Mouse (Mus musculus) kidney, adult 2 months (tissue): ENCODE data around the gene Cyp2d22. TPM values are rescaled to one million over a fixed set of nuclear protein-coding genes. Genes with fewer than 3 reads are reported as not detected.
"Not testable (repeated sequence)": the region's sequence is repeated elsewhere in the genome, so short reads cannot be mapped to it uniquely, and the experiment has no call there.

ENCODE experiments used
- DNase-seq: peaks from one replicate; pipeline ENCODE4 v3.0.0; 2021
- H3K27ac ChIP-seq: fragments of 200-500 bp; 2 replicates; pipeline ENCODE4 v1.5.1; 2012; ENCODE audit warnings: low read depth, low read length, control low read depth, inconsistent platforms; ENCODE audit not compliant: insufficient read depth
- H3K27me3 ChIP-seq: fragments of 200-500 bp; replicated peaks from 2 replicates; pipeline ENCODE4 v1.6.1; 2012; ENCODE audit warnings: mild to moderate bottlenecking, moderate library complexity, low read length, inconsistent platforms; ENCODE audit not compliant: control insufficient read depth, insufficient read depth
- H3K36me3 ChIP-seq: fragments of 200-500 bp; 2 replicates; pipeline ENCODE4 v1.6.1; 2012; ENCODE audit warnings: mild to moderate bottlenecking, moderate library complexity, low read length, inconsistent platforms; ENCODE audit not compliant: control insufficient read depth, insufficient read depth
- H3K4me1 ChIP-seq: fragments of 200-500 bp; 2 replicates; pipeline ENCODE4 v1.6.1; 2011; ENCODE audit warnings: low read length; ENCODE audit not compliant: control insufficient read depth, insufficient read depth
- H3K4me3 ChIP-seq: fragments of 200-500 bp; 2 replicates; pipeline ENCODE4 v1.5.1; 2011; ENCODE audit warnings: mild to moderate bottlenecking, low read depth, low read length, control low read depth; ENCODE audit not compliant: insufficient read depth
- CTCF ChIP-seq: fragments of 200-500 bp; conservative IDR thresholded peaks from 2 replicates; pipeline ENCODE4 v1.5.1; 2011; ENCODE audit warnings: low read depth, mild to moderate bottlenecking, control low read depth, low read length, moderate library complexity, mixed read lengths; ENCODE audit not compliant: insufficient read depth, insufficient read length
- POLR2A ChIP-seq: fragments of 200-500 bp; IDR thresholded peaks from one replicate; pipeline ENCODE4 v1.6.1; 2011; ENCODE audit warnings: low read depth, low read length, control low read depth
- WGBS: fragments of 180-500 bp; shearing (Covaris S2); methylation state at CpG from one replicate; pipeline ENCODE4 v1.1.7; 2018; 5-methylcytosine and 5-hydroxymethylcytosine counted together
- polyA plus RNA-seq: library from polyadenylated mRNA; depleted of rRNA; stranded (reverse); fragments of >200 nt; gene quantifications from 2 replicates; pipeline ENCODE4 v1.2.3, GENCODE M21; 2012

Cyp2d22 gene
- polyA plus RNA-seq, 1 experiment: 60.9 TPM

DNA sequence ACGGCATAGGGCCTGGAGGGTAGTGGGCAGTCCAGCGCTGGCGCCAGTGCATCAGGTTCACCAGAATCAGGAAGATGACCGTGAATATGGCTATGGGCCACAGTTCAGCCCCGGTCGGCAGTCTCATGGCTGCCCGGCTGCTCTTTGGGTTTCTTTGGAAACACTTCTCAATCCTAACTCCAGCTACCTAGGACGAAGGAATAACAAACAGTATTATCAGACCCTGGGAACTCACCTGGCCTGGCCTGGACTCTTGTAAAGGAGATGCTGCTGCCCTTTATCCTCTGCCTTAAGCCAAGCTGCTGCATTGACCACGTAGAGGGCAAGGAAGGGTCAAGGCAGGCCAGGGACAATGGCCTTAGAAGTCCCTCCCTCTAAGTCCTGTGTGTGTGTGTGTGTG lies 4.2 kb downstream of the Cyp2d22 start:
- DNase-seq: no peak
- Histone ChIP-seq H3K4me1 (peaks cover 11% of the 10 kb centered on the region; the same call in 1 of the 2 replicates), H3K36me3 (no peaks in the 10 kb centered on the region), H3K4me3 (no peak overlapping the region), H3K27me3 (no peaks in the 10 kb centered on the region), H3K27ac (peak overlapping the region; percentile 84)
- TF ChIP-seq POLR2A (no peak), CTCF (no peak)
- WGBS: 89% methylated on average over 9 of the region's 9 CpGs

DNA sequence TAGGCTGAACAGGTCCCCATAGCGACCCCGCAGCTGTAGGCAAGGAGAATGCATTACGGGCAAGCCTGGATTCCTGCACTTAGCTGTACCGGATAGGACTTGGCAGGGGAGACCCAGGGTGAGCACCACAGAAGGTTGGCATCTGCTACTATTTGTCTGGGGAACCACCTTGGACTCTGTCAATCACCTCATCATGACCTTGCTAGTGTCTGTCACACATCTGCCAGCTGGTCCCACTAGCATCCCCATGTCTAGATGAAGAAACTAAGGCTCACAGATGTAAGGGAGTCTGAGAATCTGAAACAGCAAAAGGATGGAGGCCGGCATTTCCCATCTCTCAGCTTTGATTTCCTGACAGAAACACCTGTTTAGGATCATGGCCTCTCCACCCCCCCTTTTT lies 5.6 kb downstream of the Cyp2d22 start:
- no peak overlapping the region for H3K27ac ChIP-seq
- H3K36me3 ChIP-seq: no peaks in the 10 kb centered on the region
- DNase-seq: no peak
- H3K27me3 ChIP-seq: no peaks in the 10 kb centered on the region
- TF ChIP-seq CTCF: no peak
- TF ChIP-seq POLR2A: no peak
- no peak overlapping the region for H3K4me3 ChIP-seq
- WGBS: 91% methylated on average over 5 of the region's 5 CpGs
- peaks cover 11% of the 10 kb centered on the region; the same call in 1 of the 2 replicates for H3K4me1 ChIP-seq

DNA sequence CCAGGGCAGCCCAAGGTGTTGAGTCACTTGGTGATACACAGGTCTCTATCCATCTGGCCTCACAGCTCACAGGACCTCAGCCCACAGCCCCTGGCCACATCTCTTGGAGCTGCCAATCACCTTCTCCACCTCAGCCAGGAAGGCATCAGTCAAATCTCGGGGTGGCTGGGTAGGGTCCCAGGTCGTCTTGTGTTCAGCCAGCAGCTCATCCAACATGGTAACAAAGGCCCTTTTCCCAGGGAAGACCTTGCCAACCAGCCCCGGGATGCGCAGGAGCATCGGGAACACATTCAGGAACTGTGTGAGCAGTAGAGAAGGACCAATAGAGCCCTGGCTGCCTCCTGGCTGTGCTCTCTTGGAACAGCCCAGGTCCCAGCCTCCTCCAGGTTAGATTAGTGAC lies 7.1 kb downstream of the Cyp2d22 start:
- DNase-seq: no peak

DNA sequence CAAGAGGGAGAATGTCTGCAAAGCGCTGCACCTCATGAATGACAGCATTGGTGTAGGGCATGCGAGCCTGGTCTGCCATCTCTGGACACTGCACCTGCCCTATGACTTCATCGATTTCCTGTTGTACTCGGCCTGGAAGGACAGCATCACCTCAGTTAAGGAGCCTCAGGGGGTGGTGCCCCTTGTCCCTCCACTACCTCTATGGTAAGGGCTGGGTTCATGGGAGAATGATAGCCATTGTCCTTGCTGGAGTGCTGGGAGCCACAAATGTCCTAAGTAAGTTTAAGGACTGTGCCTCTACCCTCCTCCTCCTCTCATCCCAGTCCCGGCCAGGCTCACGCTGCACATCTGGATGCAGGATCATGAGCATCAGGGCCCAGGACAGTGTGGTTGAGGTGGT lies 7.6 kb downstream of the Cyp2d22 start:
- H3K4me1 ChIP-seq: peaks cover 12% of the 10 kb centered on the region; the same call in 1 of the 2 replicates
- no peak overlapping the region for H3K4me3 ChIP-seq
- no peaks in the 10 kb centered on the region for H3K27me3 ChIP-seq
- H3K27ac ChIP-seq: no peak overlapping the region
- no peak for DNase-seq
- no peaks in the 10 kb centered on the region for H3K36me3 ChIP-seq
- TF ChIP-seq CTCF: no peak
- 88% methylated on average over 6 of the region's 6 CpGs for WGBS

More for the DNA sequence above, 7.1 kb downstream of the Cyp2d22 start:
- Histone ChIP-seq H3K27me3 (no peaks in the 10 kb centered on the region), H3K4me1 (peaks cover 12% of the 10 kb centered on the region; the same call in 1 of the 2 replicates), H3K4me3 (no peak overlapping the region), H3K27ac (no peak overlapping the region), H3K36me3 (no peaks in the 10 kb centered on the region)
- no peak for TF ChIP-seq CTCF
- WGBS: 92% methylated on average over 5 of the region's 5 CpGs

DNA sequence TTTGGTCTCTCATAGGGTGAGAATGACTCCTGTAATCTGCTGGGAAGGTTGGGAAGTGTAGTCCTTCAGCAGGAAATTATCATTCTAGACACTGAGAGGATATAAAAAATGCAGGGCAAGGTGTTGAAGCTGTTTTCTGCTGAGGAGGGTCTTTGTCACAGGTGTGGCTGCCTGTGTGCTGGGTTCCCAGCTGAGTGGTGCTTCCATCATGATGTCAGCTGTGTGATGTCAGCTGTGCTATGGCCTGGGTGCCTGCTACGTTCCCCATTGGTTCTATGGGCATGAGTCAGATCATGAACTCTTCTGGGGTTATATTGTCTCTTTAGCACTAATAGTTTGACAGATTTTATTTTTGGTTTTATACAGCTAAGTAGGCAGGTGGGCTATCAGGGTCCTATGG lies 11.2 kb downstream of the Cyp2d22 start:
- Histone ChIP-seq H3K27ac (peak overlapping the region; percentile 2; the same call in 1 of the 2 replicates), H3K27me3 (no peaks in the 10 kb centered on the region)
- 71% methylated on average over 1 of the region's 1 CpGs for WGBS

DNA sequence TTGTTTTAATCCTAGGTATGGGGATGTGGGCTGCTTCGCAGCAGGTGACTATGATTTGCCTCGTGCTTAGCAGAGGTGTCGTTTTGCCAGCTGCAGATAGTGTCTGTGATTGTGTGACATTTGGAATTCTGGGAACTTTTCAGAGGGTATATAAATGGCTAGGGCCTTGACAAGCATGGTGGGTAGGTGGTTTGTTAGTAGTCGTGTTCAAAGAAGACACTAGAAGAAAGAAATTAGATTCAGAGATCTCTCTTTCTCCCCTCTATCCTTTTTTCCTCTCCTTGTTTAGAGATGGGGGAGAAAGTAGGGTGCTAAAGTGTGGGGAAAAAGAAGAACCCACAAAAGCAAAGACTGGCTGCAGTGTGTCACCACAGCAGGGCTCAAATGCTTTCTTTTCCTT lies 11.9 kb downstream of the Cyp2d22 start:
- H3K36me3 ChIP-seq: no peaks in the 10 kb centered on the region
- DNase-seq: no peak
- no peak for TF ChIP-seq POLR2A
- no peak for TF ChIP-seq CTCF
- H3K4me1 ChIP-seq: peaks cover 5% of the 10 kb centered on the region; the same call in 1 of the 2 replicates
- WGBS: 92% methylated on average over 4 of the region's 4 CpGs
- H3K27ac ChIP-seq: peak overlapping the region; percentile 31
- H3K27me3 ChIP-seq: no peaks in the 10 kb centered on the region
- no peak overlapping the region for H3K4me3 ChIP-seq

More for the DNA sequence above, 11.2 kb downstream of the Cyp2d22 start:
- Histone ChIP-seq H3K4me1 (peaks cover 5% of the 10 kb centered on the region; the same call in 1 of the 2 replicates), H3K36me3 (no peaks in the 10 kb centered on the region), H3K4me3 (no peak overlapping the region)
- TF ChIP-seq POLR2A (no peak), CTCF (no peak)
- DNase-seq: no peak

DNA sequence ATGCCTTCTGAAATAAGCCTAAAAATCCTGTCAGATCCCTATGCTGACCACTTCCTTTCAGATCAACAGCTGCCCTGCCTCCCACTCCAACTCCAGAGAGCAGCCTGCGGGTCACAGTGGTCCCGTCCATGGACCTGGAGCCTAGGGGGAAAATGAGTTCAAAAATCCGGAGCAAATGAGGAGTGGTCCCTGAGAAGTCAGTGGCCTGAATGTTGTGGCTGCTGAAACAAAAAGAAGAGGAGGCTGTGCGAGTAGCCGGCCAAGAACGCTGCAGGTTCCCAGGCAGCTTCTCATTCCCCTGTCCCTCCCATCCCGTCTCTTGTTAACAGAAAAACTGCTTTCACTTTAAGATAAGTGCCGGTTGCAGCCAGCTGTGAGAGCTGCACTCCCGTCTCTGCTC lies 15.5 kb downstream of the Cyp2d22 start:
- WGBS: 9% methylated on average over 6 of the region's 9 CpGs
- Histone ChIP-seq H3K4me3 (peak overlapping the region; percentile 37; the same call in 1 of the 2 replicates), H3K4me1 (peaks cover 19% of the 10 kb centered on the region; the same call in 1 of the 2 replicates), H3K27ac (peak overlapping the region; percentile 75; the same call in 1 of the 2 replicates)
- not testable (repeated sequence) for DNase-seq, H3K36me3 ChIP-seq, H3K27me3 ChIP-seq

DNA sequence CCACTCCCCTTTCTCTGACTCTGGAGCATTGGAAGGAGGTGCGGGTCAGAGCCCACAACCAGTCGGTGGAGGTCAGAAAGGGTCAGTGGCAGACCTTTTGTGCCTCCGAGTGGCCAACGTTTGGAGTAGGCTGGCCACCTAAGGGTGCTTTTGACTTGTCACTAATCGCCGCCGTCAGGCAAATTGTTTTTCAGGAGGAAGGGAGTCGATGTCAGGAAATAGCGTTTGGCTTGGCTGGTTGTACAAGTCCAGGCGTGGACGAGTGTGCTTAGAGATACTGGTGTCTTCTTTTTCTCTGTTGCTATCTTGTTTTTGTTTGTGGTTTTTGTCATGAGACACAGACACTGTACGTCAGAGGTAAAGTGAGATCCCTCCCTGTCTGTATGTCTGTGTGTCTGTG lies 16.3 kb downstream of the Cyp2d22 start:
- not testable (repeated sequence) for H3K4me3 ChIP-seq, H3K27ac ChIP-seq

More for the DNA sequence above, 16.3 kb downstream of the Cyp2d22 start:
- not testable (repeated sequence) for H3K36me3 ChIP-seq, DNase-seq, H3K27me3 ChIP-seq
- 38% methylated on average over 9 of the region's 12 CpGs for WGBS
- peaks cover 22% of the 10 kb centered on the region; the same call in 1 of the 2 replicates for H3K4me1 ChIP-seq
